Mouse (Mus musculus): ENCODE measurements at regions not wholly inside any gene's neighbourhood (a gene's known extent, or its start where the extent isn't known, plus 50 kb on each side); places are given as distances from the start of the nearest gene placed in this dataset.

- TF ChIP-seq CTCF (IDR thresholded peaks at IDR 0.05; ENCODE audit: low read depth, low read length) (no peak), POLR2A (IDR thresholded peaks at IDR 0.05; ENCODE audit: borderline replicate concordance, low read depth, low read length) (no peak)
Measured at GRCm38 (mm10) chr2:133793293-133793692, 241.3 kb downstream of the Bmp2 start.
